Mouse (Mus musculus) cerebellum, adult 2 months (tissue): ENCODE measurements around the gene Atg101.

Source experiments
- CTCF ChIP-seq: fragments of 200-500 bp; IDR thresholded peaks from 2 replicates; pipeline ENCODE4 v1.5.1; 2011; ENCODE audit warnings: low read depth, mild to moderate bottlenecking, control low read depth, low read length, moderate library complexity, borderline replicate concordance; ENCODE audit not compliant: insufficient read depth
- POLR2A ChIP-seq: fragments of 200-500 bp; IDR thresholded peaks from 2 replicates; pipeline ENCODE4 v1.6.1; 2011; ENCODE audit warnings: low read length, control low read depth, borderline replicate concordance; ENCODE audit not compliant: insufficient read depth

DNA sequence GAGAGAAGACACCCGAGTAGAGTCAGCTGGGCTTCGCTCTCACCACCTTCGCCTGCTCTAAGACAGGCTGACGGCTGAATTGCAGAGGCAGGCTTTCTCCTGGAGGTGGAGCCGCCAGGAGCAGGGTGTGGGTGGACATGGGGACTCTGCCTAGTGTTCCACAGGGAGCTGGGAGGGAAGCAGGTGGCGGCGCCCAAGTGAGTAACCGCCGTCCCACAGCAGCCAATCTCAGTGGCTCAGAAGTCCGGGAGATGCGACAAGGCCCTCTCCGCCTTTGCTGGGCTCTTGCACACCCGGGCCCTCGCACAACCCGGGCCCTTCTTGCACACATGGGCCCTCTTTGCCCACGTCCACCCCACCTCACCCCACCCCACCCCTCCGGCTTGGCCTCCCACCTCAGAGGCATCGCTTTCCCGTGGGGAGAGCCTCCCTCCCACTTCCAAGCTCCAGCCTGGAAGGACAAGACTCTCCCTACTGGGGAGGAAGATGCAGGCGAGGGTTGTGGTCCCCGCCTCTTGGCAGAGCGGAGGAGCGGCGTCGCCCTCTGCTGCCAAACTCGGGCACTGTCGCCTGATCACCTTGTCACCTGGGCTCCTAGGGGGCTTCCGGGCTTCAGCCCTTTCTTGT lies 45.1 kb upstream of the Atg101 start:
- TF ChIP-seq CTCF (peak; percentile 66), POLR2A (no peak)
